Mouse (Mus musculus): ENCODE measurements at regions not wholly inside any gene's neighbourhood (a gene's known extent, or its start where the extent isn't known, plus 50 kb on each side); places are given as distances from the start of the nearest gene placed in this dataset.

DNA sequence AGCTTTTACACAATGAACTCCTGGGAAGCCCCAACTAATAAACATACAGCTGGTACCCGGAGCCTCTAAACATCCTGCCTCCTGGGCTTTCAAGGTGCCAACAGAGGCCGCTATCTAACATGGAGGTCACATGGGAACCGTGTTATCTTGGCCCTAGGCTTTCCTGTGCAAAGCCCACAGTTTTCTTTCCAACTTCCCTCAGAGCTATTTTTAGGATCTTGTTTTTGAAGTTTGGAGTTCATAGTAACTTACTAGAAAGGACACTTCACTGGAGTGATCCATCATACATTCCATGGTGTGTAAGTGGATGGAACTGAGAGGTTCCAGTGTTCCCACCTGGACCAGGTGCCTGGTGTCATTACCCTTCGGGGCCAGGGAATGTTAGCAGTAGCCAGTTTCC is 220.6 kb downstream of the Gadd45g start:
- no peak for TF ChIP-seq CTCF (IDR thresholded peaks at IDR 0.05; ENCODE audit: insufficient read depth, low read depth, low read length)
- TF ChIP-seq POLR2A (IDR thresholded peaks at IDR 0.05; ENCODE audit: insufficient read depth, low read depth, low read length), result no peak

Data from olfactory bulb, adult 2 months (tissue).